Mouse (Mus musculus) skeletal muscle tissue, adult 2 months (tissue): Measurements from ENCODE around the gene Vps13a.
A peak's percentile ranks its signal among the peaks of the same experiment; 100 is the strongest.
"Not testable (repeated sequence)": the region's sequence is repeated elsewhere in the genome, so short reads cannot be mapped to it uniquely, and the experiment has no call there.

Experiments used
- DNase-seq: peaks from one replicate; pipeline ENCODE4 v3.0.0-alpha.2; 2012; ENCODE audit warnings: low read depth, low spot score

Gene Vps13a

DNA sequence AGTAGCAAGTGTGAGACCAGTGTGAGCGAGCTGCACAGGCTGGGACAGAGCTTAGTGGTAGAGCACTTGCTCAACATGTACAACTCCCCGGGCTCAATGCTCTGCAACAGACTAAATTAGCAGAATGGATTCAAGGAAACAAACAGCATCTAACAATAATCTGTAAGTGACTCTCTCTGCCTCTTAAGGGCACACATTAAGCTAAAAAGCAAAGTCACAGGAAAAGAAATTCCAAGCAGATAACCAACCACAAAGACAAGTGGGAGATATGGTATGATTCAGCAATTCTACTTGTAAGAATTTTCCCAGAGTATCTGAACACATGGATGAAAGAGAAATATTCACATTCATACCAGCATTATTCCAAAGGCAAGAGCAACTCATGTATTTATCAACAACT lies 13.3 kb downstream of the Vps13a start:
- DNase-seq = no peak

GRCm38 (mm10) chr19:16757439-16757838 lies 23.3 kb downstream of the Vps13a start:
- DNase-seq = not testable (repeated sequence)

DNA sequence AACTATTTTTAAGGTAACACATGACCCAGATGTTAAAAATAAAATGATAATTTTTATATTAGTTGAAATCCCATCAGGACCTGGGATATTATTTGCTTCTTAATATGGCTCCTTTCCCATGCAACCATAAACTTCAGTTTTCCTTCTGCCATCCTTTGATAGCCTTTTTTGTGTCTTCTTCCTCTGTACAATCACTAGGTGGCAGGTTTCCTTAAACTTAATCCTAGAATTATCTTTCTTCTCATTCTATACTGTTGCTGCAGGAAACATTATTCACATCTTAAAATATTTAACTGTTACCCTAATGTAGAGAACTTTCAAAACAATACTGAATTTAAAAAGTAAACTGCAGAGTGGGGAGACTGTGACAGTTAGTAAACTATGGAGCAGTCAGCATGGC lies 24.9 kb downstream of the Vps13a start:
- no peak for DNase-seq

GRCm38 (mm10) chr19:16755226-16755625 lies 25.5 kb downstream of the Vps13a start:
- no peak for DNase-seq

DNA sequence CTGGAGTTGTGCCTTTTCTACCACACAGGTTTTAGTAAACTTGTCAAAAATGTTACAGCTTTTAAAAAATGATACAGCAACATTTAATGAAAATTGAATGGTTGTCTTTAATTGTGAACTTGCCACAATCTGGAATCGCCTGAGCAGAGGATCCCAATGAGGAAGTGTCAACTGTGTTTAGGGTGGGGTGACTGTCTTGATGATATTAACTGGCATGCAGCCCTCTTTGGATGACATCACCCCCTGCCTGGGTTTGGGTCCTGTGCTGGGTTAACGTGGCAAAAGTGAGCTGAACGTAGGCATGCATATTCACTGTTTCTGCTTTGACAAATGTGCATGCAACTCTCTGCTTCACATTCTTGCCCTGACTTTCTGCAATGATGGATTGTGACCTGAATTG lies 27.6 kb downstream of the Vps13a start:
- DNase-seq = no peak

DNA sequence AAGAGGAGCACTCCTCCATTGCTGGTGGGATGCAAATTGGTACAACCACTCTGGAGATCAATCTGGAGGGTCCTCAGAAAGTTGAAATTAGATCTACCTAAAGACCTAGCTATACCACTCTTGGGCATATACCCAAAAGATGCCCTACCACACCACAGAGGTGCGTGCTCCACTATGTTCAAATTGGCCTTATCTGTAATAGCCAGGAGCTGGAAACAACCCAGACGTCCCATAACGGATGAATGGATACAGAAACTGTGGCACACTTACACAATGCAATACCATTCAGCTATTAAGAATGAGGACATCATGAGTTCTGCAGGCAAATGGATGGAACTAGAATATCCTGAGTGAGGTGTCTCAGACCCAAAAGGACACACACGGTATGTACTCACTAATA lies 43.9 kb downstream of the Vps13a start:
- DNase-seq = no peak

DNA sequence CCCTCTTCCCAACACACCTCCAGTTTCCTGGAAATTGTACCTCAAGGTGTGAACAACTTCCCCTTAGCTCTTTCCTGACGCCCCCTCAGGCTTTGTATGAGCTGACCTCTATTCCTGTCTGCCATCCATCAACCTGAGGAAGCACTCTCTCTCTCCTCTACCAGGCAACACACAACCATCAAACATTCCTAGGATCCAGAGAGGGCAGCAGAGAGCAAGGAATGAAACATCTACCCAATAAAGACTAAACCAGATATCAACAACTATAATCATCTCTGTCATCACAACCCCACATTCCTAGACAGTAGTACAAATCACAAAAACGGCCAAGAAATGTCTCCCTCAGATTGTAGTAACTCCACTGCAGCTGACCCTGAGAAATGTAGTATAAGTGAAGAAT lies 52.0 kb downstream of the Vps13a start:
- DNase-seq = no peak

DNA sequence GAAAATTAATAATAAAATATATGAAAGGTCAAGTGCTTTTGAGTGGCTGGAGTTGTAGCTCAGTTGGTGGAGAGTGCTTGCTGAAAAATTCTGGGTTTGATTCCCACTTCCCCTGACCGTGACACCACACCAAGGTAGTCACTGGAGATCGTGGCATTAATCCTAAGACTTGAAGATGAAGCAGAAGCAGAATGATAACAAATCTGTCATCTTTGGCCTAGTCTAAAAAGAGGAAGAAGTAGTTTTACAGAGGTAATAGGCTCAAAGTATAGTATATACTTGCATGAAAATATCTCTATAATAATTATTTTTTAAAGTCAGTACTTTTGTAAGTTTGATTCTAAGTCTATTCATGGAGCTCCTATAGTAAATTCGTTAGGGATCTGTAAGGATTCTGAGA lies 65.5 kb downstream of the Vps13a start:
- DNase-seq = no peak

- no peak for DNase-seq
Measured at GRCm38 (mm10) chr19:16701790-16702189, 78.9 kb downstream of the Vps13a start.

DNA sequence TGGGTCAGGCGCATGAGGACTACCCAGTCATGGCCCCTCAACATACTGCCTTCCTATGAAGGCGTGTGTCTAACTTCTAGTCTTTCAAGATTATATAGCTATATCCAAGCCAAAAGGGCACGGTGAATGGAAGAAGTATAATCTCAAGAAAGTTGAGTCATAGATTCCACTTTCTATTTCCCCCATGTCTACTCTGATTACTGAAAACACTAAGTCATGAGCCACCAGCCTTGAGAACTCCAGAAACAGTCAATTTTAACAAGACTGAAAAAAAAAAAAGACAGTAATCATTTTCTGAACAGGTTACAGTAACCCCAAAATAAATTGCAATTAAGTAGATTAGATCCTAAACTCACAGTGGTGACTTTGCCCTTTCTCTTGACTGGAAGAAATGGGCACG lies 95.8 kb downstream of the Vps13a start:
- DNase-seq = no peak

DNA sequence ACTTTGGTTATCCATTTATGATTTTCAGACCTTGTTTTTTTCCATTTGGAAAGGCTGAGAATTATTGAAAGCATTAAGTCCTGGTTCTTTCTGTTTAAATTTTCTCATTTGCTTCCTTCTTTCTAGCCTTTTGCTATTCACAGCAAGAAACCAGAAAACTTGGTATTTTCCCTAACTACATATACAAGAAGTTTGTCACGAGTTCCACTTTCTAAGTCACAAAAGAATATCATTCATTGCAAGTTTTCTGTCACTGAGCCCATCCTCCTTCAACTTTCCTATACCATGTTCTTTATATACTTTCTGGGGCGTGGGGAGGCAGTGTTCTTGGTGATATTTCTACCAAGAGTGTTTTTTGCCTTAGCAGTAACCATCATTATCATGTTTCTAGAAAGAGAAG lies 96.5 kb downstream of the Vps13a start:
- DNase-seq = no peak

GRCm38 (mm10) chr19:16625610-16626395 lies 154.9 kb downstream of the Vps13a start:
- no peak for DNase-seq

DNA sequence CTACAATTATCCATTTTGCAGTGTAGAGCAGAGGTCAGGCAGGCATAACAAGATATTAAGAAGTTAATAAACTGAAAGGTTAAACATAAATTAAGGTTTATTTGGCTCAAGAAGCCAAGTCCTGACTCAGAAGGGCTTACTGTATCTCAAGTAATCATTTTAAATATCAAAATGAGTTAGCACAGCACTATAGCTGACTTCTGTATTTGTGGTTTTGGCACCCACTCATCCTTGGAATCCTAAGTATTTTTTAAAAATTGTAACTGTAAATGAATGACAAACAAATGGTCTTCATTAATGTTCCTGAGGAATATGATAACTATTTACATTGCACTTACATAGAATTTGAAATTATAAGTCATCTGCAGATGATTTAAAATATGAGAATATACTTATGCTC lies 155.7 kb downstream of the Vps13a start:
- no peak for DNase-seq

GRCm38 (mm10) chr19:16623154-16623553 lies 157.6 kb downstream of the Vps13a start:
- no peak for DNase-seq

- no peak for DNase-seq
Measured at GRCm38 (mm10) chr19:16607634-16608033, 173.1 kb downstream of the Vps13a start.

DNA sequence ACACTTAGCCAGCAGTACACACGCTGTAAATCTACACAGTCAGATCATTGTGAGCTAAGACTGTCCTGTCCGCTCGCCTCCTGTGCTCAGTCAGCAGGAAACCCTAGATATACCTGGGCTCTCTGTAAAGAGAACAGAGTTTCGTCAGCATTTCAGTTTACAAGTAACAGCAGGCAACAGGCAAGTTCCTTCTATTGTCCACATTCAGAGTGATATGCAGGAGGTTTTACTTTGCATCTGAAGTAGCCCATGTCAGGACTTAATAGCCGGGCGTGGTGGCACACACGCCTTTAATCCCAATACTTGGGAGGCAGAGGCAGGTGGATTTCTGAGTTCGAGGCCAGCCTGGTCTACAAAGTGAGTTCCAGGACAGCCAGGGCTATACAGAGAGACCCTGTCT lies 178.7 kb downstream of the Vps13a start:
- no peak for DNase-seq

DNA sequence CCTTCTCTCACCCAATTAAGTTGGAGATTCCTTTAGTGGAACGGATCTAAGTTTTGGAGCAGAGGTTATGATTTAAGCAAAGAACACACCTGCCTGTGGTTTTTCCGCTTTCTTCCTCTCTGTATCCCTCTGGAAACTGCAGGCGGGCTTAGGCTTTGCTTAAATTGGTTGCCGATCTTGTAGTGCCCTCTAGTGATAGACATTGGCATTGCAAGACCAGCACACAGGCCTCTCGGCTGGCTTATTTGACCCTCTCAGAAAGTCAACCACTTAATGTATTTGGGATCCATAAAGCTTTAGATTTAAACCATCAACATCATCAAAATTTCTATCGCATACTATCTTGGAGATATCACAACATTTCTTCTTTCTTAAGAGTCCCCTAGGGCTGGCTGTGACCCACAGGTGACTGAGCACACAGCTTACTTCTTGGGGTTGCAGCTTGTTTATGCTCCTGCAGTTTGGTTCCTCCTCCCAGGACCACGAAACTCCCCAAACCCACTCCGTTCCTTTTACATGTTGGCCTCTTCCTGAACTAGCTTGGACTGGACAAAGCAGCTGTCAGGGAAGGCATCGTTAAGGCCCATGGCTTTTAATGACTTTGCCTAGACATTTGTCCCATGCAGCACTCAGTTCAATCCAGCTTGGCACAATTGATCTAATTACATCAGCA lies 181.3 kb downstream of the Vps13a start:
- DNase-seq = peak; percentile 67

DNA sequence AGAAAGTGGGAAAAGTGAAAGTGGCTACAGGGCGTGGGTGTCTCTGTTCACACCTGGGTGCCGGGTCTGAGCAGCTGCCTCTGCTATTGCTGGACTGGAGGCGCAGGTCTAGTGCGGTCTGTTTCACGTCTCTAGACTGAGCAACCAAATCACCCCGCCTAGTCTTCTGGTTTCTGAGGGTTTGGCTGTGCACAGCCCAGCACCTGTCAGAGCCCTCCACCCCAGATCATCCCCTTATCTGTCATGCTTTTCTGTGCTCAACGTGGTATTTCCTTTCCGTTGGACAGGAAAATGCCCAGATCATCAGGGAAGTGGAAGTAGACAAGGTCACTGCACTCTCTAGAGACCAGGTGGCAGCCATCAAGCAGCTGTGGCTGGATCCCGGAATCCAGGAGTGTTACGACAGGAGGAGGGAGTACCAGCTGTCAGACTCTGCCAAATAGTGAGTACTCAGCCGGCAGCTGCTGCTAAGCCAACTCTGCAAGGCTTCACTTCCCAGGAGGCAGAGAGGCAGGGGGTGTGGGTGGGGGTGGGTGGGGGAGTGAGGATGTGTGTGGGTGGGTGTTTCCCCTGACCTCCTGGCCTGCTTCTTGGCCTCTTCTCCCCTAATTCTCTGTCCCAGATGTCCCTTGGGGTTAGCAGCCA lies 182.0 kb downstream of the Vps13a start:
- no peak for DNase-seq

GRCm38 (mm10) chr19:16597216-16597615 lies 183.5 kb downstream of the Vps13a start:
- DNase-seq = no peak

DNA sequence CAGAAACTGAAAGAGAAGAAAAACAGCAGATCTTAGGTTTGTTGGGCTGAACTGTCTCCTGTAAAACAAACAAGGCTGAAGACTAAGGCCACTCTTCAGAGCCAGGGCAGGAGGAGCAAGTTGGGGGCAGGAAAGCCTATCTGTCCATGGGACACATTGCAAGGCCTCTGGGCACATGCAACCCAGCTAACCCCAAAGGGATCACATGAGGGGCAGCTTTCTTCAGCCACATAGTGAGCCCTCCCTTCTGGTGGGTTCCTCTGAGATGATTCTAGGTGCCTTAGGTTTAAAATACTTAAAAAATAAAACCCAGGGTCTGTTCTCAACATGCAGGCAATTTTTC lies 186.8 kb downstream of the Vps13a start:
- DNase-seq = no peak

DNA sequence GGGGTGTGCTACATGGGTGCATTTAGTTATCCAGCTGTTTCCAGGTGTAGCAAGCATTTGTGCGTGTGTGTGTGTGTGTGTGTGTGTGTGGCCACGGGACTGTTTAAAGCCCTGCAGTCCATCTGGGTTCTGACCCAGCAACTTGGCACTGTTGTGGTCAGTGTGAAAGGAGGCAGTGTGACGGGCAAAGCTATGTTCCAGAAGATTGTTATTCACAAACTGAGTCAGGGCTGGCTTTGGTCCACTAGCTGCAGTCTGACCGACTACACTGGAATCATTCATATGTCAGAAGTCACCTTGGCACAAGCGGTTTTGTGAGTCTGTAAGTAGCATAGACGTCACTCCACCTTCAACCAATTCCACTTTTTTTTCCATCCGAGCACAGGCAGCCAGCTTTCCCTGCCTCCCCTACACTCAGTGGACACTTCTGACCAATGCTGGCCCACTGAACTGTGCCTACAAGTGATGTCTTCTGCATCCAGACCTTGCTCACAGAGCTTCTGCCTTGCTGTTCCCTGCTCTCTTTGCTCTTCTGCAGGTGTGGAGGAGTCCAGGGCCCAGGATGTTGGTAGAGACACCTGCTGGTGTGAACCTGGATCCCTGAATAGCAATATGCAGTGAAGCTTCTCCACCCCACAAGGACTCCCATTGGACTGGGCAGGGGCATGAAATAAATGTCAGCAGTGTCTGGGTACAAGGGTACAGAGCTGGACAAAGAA lies 187.3 kb downstream of the Vps13a start:
- DNase-seq = no peak

- DNase-seq = no peak
Measured at GRCm38 (mm10) chr19:16585379-16585778, 195.4 kb downstream of the Vps13a start.
